ENCODE assay signal across 7 mouse cellular contexts in genomic region chr5:139129572-139130151, GRCm38 (mm10). TPM values are rescaled to one million over a fixed set of nuclear protein-coding genes. Genes with fewer than 3 reads are reported as not detected.
DNase-seq lines count a peak whose midpoint lies in the region; ATAC-seq lines count a peak whose summit lies in the region.

No protein-coding gene starts in this region.

- H3K36me3 ChIP-seq in heart, embryonic 15.5 days: no peaks in the 10 kb centered on the region

- H3K27me3 ChIP-seq in heart, embryonic 15.5 days: peaks cover 16% of the 10 kb centered on the region

- peak; percentile 24 for DNase-seq in ovary, postnatal 36 days (ENCODE audit: low spot score)
- DNase-seq in ovary, postnatal 14 days (ENCODE audit: low spot score): no peak
- DNase-seq in cerebellum, postnatal 25 days: peak; percentile 85 to 87
- DNase-seq in left cerebral cortex, postnatal 25 days (ENCODE audit: low spot score in 2 of 2): peak; percentile 62 to 90
- peak; percentile 40 for DNase-seq in neural tube, embryonic 10.5 days (ENCODE audit: extremely low spot score, low spot score)
- DNase-seq in urinary bladder, postnatal 14 days (ENCODE audit: low spot score): no peak

- H3K9ac ChIP-seq in heart, embryonic 15.5 days: peak overlapping the region; percentile 66

- no peak overlapping the region for H3K27ac ChIP-seq in heart, embryonic 15.5 days

- H3K4me3 ChIP-seq in heart, embryonic 15.5 days: peak overlapping the region; percentile 59

- peak; percentile 61; the same call in 1 of the 2 replicates for ATAC-seq in heart, embryonic 15.5 days (replicated peaks; ENCODE audit: insufficient number of reproducible peaks, insufficient read depth, low FRiP score, low read depth)

- intact Hi-C loops in left cerebral cortex, postnatal 25 days (cut with DNase I): loop anchor here (1.0 to 2.0 kb wide), 3 partner anchors 9 to 21 kb away; partner anchors contain the start of genes Dnaaf5 and Prkar1b

- no peaks in the 10 kb centered on the region for H3K9me3 ChIP-seq in heart, embryonic 15.5 days (replicated peaks)

- peak overlapping the region; percentile 95 for H3K4me2 ChIP-seq in heart, embryonic 15.5 days

- WGBS in heart, embryonic 15.5 days: 4% methylated on average over 48 of the region's 55 CpGs

- peaks cover 7% of the 10 kb centered on the region; the same call in 1 of the 2 replicates for H3K4me1 ChIP-seq in heart, embryonic 15.5 days (replicated peaks)

RNA-seq across cellular contexts. Expression of gene Prkar1b, which starts 20.1 kb away (rescaled TPM):
- polyA plus RNA-seq in heart, embryonic 15.5 days (2015; fragmentation: Nextera tagmentation; extraction: Ambion mirVana): 10.1 and 12.3 TPM in 2 replicates
- 100 to 1,000 TPM; 755 to 765 TPM for total RNA-seq in left cerebral cortex, postnatal 25 days (2021)

RNA-seq across cellular contexts. Expression of gene Dnaaf5, which starts 20.4 kb away (rescaled TPM):
- polyA plus RNA-seq in heart, embryonic 15.5 days (2015; fragmentation: Nextera tagmentation; extraction: Ambion mirVana): 5.0 and 8.5 TPM in 2 replicates
- 1 to 10 TPM; 7.9 to 8.2 TPM for total RNA-seq in left cerebral cortex, postnatal 25 days (2021)

Comparison
In these comparisons a context has a peak if more than half of its experiments do, and no peak if none do; other contexts are left out.
1. DNase-seq: peak in ovary, postnatal 36 days (single experiment), cerebellum, postnatal 25 days (2 of 2), left cerebral cortex, postnatal 25 days (2 of 2) and neural tube, embryonic 10.5 days (single experiment); none in ovary, postnatal 14 days (single experiment) and urinary bladder, postnatal 14 days (single experiment).